Mouse (Mus musculus) ES-Bruce4 (cell line): ENCODE data around the gene Shprh.

Source experiments
- CTCF ChIP-seq: IDR thresholded peaks from one replicate; pipeline ENCODE4 v1.8.1; 2011; ENCODE audit warnings: low read depth, low read length
- EP300 ChIP-seq: IDR thresholded peaks from 2 replicates; pipeline ENCODE4 v1.6.1; 2011; ENCODE audit warnings: low read depth, low read length; ENCODE audit not compliant: insufficient read depth
- POLR2A ChIP-seq: IDR thresholded peaks from one replicate; pipeline ENCODE4 v1.8.1; 2011; ENCODE audit warnings: low read length; ENCODE audit not compliant: insufficient read depth

GRCm38 (mm10) chr10:11171615-11172014, 22.4 kb downstream of the Shprh start:
- TF ChIP-seq CTCF (no peak), POLR2A (no peak), EP300 (no peak)
